Mouse (Mus musculus) lung, embryonic 14.5 days (tissue): ENCODE data around the gene Pigu. TPM values are rescaled to one million over a fixed set of nuclear protein-coding genes. Genes with fewer than 3 reads are reported as not detected.

Source experiments
- ATAC-seq: fragments of 200-750 bp; cut with Nextera tagmentation; 2 replicates; pipeline ENCODE4 v1.8.0; 2017; ENCODE audit warnings: mild to moderate bottlenecking, moderate TSS enrichment, moderate library complexity; ENCODE audit not compliant: insufficient read depth
- DNase-seq: peaks from one replicate; pipeline ENCODE4 v3.0.0-alpha.2; 2015
- H3K27ac ChIP-seq: fragments of 300-500 bp; sonication (generic); 2 replicates; pipeline ENCODE4 v1.5.1; 2014; ENCODE audit warnings: low read depth, mild to moderate bottlenecking, moderate library complexity
- H3K27me3 ChIP-seq: fragments of 300-500 bp; sonication (generic); 2 replicates; pipeline ENCODE4 v1.6.1; 2014; ENCODE audit warnings: low read length, control low read depth; ENCODE audit not compliant: insufficient read depth
- H3K36me3 ChIP-seq: fragments of 300-500 bp; sonication (generic); 2 replicates; pipeline ENCODE4 v1.6.1; 2014; ENCODE audit warnings: control low read depth; ENCODE audit not compliant: insufficient read depth
- H3K4me1 ChIP-seq: fragments of 300-500 bp; sonication (generic); 2 replicates; pipeline ENCODE4 v1.6.1; 2014; ENCODE audit warnings: antibody characterized with exemption, control low read depth; ENCODE audit not compliant: insufficient read depth
- H3K4me2 ChIP-seq: fragments of 300-500 bp; sonication (generic); 2 replicates; pipeline ENCODE4 v1.6.1; 2014; ENCODE audit warnings: mild to moderate bottlenecking
- H3K4me3 ChIP-seq: fragments of 300-500 bp; sonication (generic); 2 replicates; pipeline ENCODE4 v1.5.1; 2014; ENCODE audit warnings: low read depth, low read length
- H3K9ac ChIP-seq: fragments of 300-500 bp; sonication (generic); 2 replicates; pipeline ENCODE4 v1.6.1; 2014
- H3K9me3 ChIP-seq: fragments of 300-500 bp; sonication (generic); 2 replicates; pipeline ENCODE4 v1.6.1; 2016; ENCODE audit warnings: low read depth, low read length, control low read depth
- CTCF ChIP-seq: IDR thresholded peaks from 2 replicates; pipeline ENCODE4 v1.5.1; 2016; ENCODE audit warnings: antibody characterized with exemption, low read depth
- WGBS: fragments of 180-500 bp; shearing (Covaris S2); extraction: QIAGEN DNeasy Blood & Tissue Kit; methylation state at CpG from one replicate; pipeline ENCODE4 v1.1.7; 2014; 5-methylcytosine and 5-hydroxymethylcytosine counted together
- polyA plus RNA-seq: library from polyadenylated mRNA; unstranded; fragments of >200 nt; fragmentation: Nextera tagmentation; extraction: Ambion mirVana; gene quantifications from 2 replicates; pipeline ENCODE4 v1.2.1, GENCODE M21; 2014

Gene Pigu
- polyA plus RNA-seq, 1 experiment from 2014 or later, result 54.0 TPM

DNA sequence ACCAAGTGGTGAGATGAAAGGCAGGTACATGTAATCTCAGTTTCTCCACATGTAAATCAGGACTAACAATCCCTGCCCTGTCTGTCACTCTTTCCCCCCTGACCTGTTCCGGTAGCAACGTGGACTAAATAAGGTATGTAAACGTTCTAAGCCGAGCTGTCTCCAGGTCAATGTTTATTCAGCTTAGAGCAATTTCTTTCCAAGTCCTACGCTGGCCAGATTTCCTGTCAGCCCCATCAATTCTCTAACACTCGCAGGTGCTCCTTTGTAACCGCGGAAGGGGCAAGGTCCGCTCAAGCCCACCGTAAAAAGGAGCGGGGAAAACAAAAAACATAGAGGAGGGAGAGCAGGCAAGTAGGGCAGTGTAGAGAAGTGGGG is 23.8 kb upstream of the Pigu start:
- Histone ChIP-seq H3K9me3 (no peaks in the 10 kb centered on the region), H3K4me2 (peak overlapping the region; percentile 87), H3K4me3 (peak overlapping the region; percentile 85), H3K36me3 (no peaks in the 10 kb centered on the region), H3K9ac (peak overlapping the region; percentile 93), H3K4me1 (0 out of 2 replicates have a peak, but pooled peaks cover 4% of the 10 kb centered on the region), H3K27me3 (no peaks in the 10 kb centered on the region), H3K27ac (peak overlapping the region; percentile 98; the same call in 1 of the 2 replicates)
- 1% methylated on average over 11 of the region's 11 CpGs for WGBS
- ATAC-seq, result no peak
- no peak for TF ChIP-seq CTCF
- no peak for DNase-seq

DNA sequence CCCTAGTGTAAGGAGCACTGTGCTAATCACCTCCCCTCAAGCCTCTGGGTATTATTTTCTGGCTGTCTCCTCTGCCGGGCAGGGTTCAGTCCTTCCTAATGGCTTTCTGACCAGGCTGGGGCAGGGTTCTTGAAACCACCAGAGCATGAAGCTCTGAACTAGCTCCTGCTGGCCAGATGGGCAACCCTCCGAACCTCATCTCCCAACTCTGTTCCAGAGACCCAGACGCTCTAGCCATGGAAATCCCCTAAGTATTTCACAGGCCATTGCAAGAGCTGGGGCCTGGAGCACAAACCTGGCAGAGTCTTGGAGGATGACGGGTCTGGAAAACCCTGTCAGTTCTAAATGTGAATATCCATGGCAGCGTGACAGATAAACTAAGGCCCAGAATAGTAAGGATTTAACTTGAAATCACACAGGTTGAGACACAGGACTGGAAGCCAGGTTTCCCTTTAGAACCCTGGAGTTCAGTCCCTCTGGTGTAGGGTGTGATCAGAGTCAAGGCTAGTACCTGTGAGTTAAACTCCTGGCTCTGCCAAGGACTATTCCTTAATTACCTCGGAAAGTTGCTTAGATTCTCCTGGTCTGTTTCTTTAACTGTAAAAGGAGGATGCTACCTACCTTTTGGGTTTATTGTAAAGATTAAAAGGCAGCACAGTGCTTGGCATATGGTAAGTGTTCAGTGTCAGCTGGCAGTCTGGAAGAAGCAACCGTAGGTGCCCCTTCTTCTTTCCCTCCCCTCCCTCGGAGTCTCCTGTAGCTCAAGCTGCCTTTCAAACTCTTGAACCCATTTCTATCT is 23.2 kb upstream of the Pigu start, which contains the start of gene Trp53inp2:
TSS of gene Trp53inp2 (plus strand) at position 799 of the 799 bp plus-strand sequence.
- Histone ChIP-seq H3K27me3 (no peaks in the 10 kb centered on the region), H3K9ac (peak within 1 kb of the TSS; percentile 93), H3K4me3 (peak within 1 kb of the TSS; percentile 85), H3K9me3 (no peaks in the 10 kb centered on the region), H3K36me3 (no peaks in the 10 kb centered on the region), H3K27ac (peak within 1 kb of the TSS; percentile 98), H3K4me1 (0 out of 2 replicates have a peak, but pooled peaks cover 4% of the 10 kb centered on the region), H3K4me2 (peak within 1 kb of the TSS; percentile 87)
- no peak for TF ChIP-seq CTCF
- DNase-seq, result no peak
- ATAC-seq, result no peak
- 43% methylated on average over 8 of the region's 8 CpGs for WGBS

DNA sequence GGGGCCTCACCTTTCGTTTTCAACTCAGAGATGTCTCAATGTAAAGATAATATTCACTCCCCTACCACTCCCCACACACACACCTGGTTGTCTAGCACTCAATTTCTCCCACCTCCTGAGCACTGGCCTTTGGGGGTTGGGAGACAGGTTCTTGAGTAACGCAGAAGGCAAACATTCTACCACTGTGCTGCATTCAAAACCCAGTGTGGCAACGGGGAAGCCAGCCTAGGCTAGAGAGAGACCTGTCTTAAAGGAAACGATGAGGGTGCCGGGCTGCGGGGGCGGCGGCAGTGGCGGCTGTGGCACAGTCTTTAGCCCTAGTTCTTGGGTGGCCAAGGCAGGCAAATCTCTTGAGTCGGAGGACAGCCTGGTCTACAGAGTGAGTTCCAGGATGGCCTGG is 19.0 kb upstream of the Pigu start:
- H3K27ac ChIP-seq, result no peak overlapping the region
- H3K4me1 ChIP-seq, result no peaks in the 10 kb centered on the region
- H3K4me2 ChIP-seq, result no peak overlapping the region
- DNase-seq (no peak), ATAC-seq (no peak)
- WGBS, result 74% methylated on average over 10 of the region's 10 CpGs
- H3K36me3 ChIP-seq, result no peaks in the 10 kb centered on the region
- no peaks in the 10 kb centered on the region for H3K9me3 ChIP-seq
- no peaks in the 10 kb centered on the region for H3K27me3 ChIP-seq
- TF ChIP-seq CTCF, result no peak
- no peak overlapping the region for H3K4me3 ChIP-seq
- H3K9ac ChIP-seq, result no peak overlapping the region

DNA sequence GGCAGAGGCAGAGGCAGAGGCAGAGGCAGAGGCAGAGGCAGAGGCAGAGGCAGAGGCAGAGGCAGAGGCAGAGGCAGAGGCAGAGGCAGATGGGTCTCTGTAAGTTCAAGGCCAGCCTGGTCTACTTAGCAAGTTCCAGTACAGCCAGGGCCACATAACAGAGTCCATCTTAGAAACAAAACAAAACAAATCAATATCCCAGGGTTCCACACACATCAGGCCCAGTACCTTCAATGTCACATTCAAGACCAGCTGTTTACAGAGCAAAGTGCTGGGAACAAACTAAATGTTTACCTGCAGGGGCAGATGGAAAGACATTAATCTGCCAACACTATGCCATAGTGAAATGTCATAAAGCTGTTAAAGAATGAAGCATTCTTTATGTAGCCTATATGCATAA is 17.3 kb upstream of the Pigu start:
- ATAC-seq (no peak), DNase-seq (no peak)
- H3K36me3 ChIP-seq, result no peaks in the 10 kb centered on the region
- H3K4me3 ChIP-seq, result no peak overlapping the region
- no peak for TF ChIP-seq CTCF
- H3K4me2 ChIP-seq, result no peak overlapping the region
- no peaks in the 10 kb centered on the region for H3K9me3 ChIP-seq
- H3K9ac ChIP-seq, result no peak overlapping the region
- H3K27ac ChIP-seq, result no peak overlapping the region
- H3K27me3 ChIP-seq, result no peaks in the 10 kb centered on the region
- H3K4me1 ChIP-seq, result no peaks in the 10 kb centered on the region

DNA sequence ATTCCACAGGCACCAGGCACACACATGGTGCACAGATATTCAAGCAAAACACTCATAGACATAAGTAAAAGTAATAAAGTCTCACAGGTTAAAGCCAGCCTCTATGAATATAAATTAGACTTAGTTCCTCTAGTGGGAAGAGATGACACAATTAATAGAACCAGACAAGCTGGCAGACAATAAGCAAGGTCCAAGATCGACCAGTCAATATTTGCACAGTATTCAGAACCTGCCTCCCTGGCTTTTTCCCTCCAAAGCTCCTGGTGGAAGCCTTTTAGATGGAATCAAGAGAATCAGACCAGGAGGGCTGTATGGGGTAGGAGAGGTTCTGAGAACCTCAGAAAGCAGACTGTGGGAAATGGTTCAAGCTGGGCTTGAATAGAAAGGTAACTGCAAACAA is 16.7 kb upstream of the Pigu start:
- no peak overlapping the region for H3K27ac ChIP-seq
- no peaks in the 10 kb centered on the region for H3K9me3 ChIP-seq
- ATAC-seq (no peak), DNase-seq (no peak)
- H3K36me3 ChIP-seq, result no peaks in the 10 kb centered on the region
- H3K9ac ChIP-seq, result no peak overlapping the region
- 59% methylated on average over 1 of the region's 1 CpGs for WGBS
- H3K4me1 ChIP-seq, result no peaks in the 10 kb centered on the region
- H3K4me2 ChIP-seq, result no peak overlapping the region
- TF ChIP-seq CTCF, result no peak
- no peak overlapping the region for H3K4me3 ChIP-seq
- H3K27me3 ChIP-seq, result no peaks in the 10 kb centered on the region

DNA sequence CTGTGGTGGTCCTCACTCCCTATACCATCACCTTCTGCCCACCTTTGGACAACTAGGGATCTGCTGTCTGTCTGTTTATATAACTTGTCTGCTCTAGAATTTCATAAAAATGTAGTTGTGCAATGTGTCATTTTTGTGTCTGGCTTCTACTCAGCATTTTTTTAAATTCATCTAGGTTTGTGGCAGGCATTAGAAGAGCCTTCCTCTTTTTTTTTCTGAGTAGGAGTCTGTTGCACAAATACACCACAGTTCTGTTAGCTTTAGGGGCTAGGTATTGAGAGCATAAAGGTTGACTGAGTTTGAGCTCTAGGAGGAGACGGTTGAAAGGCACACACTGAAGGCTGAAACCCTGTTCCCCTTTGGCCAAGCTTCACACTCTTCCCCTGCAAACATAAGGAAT is 16.1 kb upstream of the Pigu start:
- 55% methylated on average over 1 of the region's 1 CpGs for WGBS
- no peaks in the 10 kb centered on the region for H3K36me3 ChIP-seq
- no peaks in the 10 kb centered on the region for H3K9me3 ChIP-seq
- H3K4me1 ChIP-seq, result no peaks in the 10 kb centered on the region
- ATAC-seq (no peak), DNase-seq (no peak)
- no peak overlapping the region for H3K27ac ChIP-seq
- no peak overlapping the region for H3K9ac ChIP-seq
- H3K4me2 ChIP-seq, result no peak overlapping the region
- H3K4me3 ChIP-seq, result no peak overlapping the region
- no peak for TF ChIP-seq CTCF
- no peaks in the 10 kb centered on the region for H3K27me3 ChIP-seq

DNA sequence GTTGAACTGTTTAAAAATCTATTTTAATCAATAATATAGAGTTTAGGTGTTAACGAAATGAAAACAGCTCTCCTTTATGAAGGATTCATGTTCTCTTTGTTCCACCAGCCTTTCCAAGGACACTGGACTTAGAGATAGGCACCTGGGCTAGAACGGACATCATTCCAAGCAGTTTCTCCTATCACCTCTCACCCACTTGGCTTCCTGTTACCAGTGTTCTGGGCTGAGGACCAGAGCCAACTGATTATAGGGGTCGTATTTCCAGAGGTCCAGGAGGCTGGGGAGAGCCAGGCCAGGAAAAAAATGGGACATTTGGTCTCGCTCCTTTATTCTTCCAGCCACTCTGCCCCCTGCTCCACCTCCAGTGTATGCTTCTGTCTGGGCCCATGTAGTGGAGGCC is 15.2 kb upstream of the Pigu start:
- H3K4me2 ChIP-seq, result no peak overlapping the region
- no peak overlapping the region for H3K9ac ChIP-seq
- ATAC-seq (no peak), DNase-seq (no peak)
- H3K9me3 ChIP-seq, result no peaks in the 10 kb centered on the region
- no peaks in the 10 kb centered on the region for H3K36me3 ChIP-seq
- H3K27ac ChIP-seq, result no peak overlapping the region
- H3K27me3 ChIP-seq, result no peaks in the 10 kb centered on the region
- 46% methylated on average over 4 of the region's 4 CpGs for WGBS
- H3K4me1 ChIP-seq, result no peaks in the 10 kb centered on the region
- no peak for TF ChIP-seq CTCF
- no peak overlapping the region for H3K4me3 ChIP-seq
